9 mouse cellular contexts compared by ENCODE assay signal in genomic region chr7:79202336-79202735, GRCm38 (mm10). TPM values are rescaled to one million over a fixed set of nuclear protein-coding genes. Genes with fewer than 3 reads are reported as not detected.
DNase-seq lines count a peak whose midpoint lies in the region; ATAC-seq and TF ChIP-seq lines count a peak whose summit lies in the region.
"Had no signal": no experiment of that assay in that cellular context is flagged by ENCODE, and none has a peak within 500 bp of the region (broad histone marks: within the 10 kb centered on the region; RNA-seq: fewer than 3 reads in every experiment).

No protein-coding gene starts in this region.

- 70% methylated on average over 7 of the region's 7 CpGs for WGBS in hindbrain, postnatal 0 days
- WGBS in hindbrain, embryonic 11.5 days, result 60% methylated on average over 7 of the region's 7 CpGs
- 31% methylated on average over 7 of the region's 7 CpGs for WGBS in heart, embryonic 13.5 days
- 42% methylated on average over 7 of the region's 7 CpGs for WGBS in kidney, embryonic 16.5 days
- WGBS in small intestine, adult 2 months, result 66% methylated on average over 7 of the region's 7 CpGs
- 73% methylated on average over 7 of the region's 7 CpGs for WGBS in neural tube, embryonic 15.5 days
- 76% methylated on average over 7 of the region's 7 CpGs for WGBS in midbrain, embryonic 13.5 days

- H3K27me3 ChIP-seq in hindbrain, postnatal 0 days (ENCODE audit: insufficient read depth, low read length), result no peaks in the 10 kb centered on the region
- H3K27me3 ChIP-seq in hindbrain, embryonic 11.5 days (ENCODE audit: control insufficient read depth, insufficient read depth, low read length), result no peaks in the 10 kb centered on the region
- no peaks in the 10 kb centered on the region for H3K27me3 ChIP-seq in heart, embryonic 13.5 days (replicated peaks)
- no peaks in the 10 kb centered on the region for H3K27me3 ChIP-seq in kidney, embryonic 16.5 days (ENCODE audit: insufficient read depth, low read length)
- no peaks in the 10 kb centered on the region for H3K27me3 ChIP-seq in small intestine, adult 2 months (ENCODE audit: control insufficient read depth, insufficient read depth, low read length)
- H3K27me3 ChIP-seq in neural tube, embryonic 15.5 days (replicated peaks), result no peaks in the 10 kb centered on the region
- no peaks in the 10 kb centered on the region for H3K27me3 ChIP-seq in midbrain, embryonic 13.5 days

- no peak overlapping the region for H3K4me2 ChIP-seq in hindbrain, postnatal 0 days (ENCODE audit: low read depth, low read length)
- no peak overlapping the region for H3K4me2 ChIP-seq in hindbrain, embryonic 11.5 days (replicated peaks; ENCODE audit: low read depth, low read length)
- H3K4me2 ChIP-seq in heart, embryonic 13.5 days, result 0 out of 2 replicates have a peak overlapping the region, but pooled peaks have one; percentile 2
- H3K4me2 ChIP-seq in kidney, embryonic 16.5 days (replicated peaks; ENCODE audit: low read depth, low read length), result no peak overlapping the region
- H3K4me2 ChIP-seq in neural tube, embryonic 15.5 days, result no peak overlapping the region
- H3K4me2 ChIP-seq in midbrain, embryonic 13.5 days (replicated peaks), result no peak overlapping the region

- H3K36me3 ChIP-seq in hindbrain, postnatal 0 days (ENCODE audit: insufficient read depth, low read length), result no peaks in the 10 kb centered on the region
- no peaks in the 10 kb centered on the region for H3K36me3 ChIP-seq in hindbrain, embryonic 11.5 days (ENCODE audit: control insufficient read depth, insufficient read depth, low read length)
- H3K36me3 ChIP-seq in heart, embryonic 13.5 days, result no peaks in the 10 kb centered on the region
- no peaks in the 10 kb centered on the region for H3K36me3 ChIP-seq in kidney, embryonic 16.5 days (ENCODE audit: insufficient read depth, low read length)
- H3K36me3 ChIP-seq in small intestine, adult 2 months (ENCODE audit: control insufficient read depth, insufficient read depth, low read length), result no peaks in the 10 kb centered on the region
- H3K36me3 ChIP-seq in neural tube, embryonic 15.5 days, result no peaks in the 10 kb centered on the region
- H3K36me3 ChIP-seq in midbrain, embryonic 13.5 days, result no peaks in the 10 kb centered on the region

- no peak for DNase-seq in hindbrain, postnatal 0 days (ENCODE audit: low spot score)
- no peak for DNase-seq in hindbrain, embryonic 11.5 days (ENCODE audit: low spot score)
- DNase-seq: layer of hippocampus, postnatal 36 days had no signal

- TF ChIP-seq POLR2A in small intestine, adult 2 months (IDR thresholded peaks at IDR 0.05; ENCODE audit: low read depth, low read length), result no peak

- TF ChIP-seq CTCF in hindbrain, postnatal 0 days (IDR thresholded peaks at IDR 0.05; ENCODE audit: low read depth), result no peak
- TF ChIP-seq CTCF in small intestine, adult 2 months (IDR thresholded peaks at IDR 0.05; ENCODE audit: extremely low read depth, insufficient read length, insufficient replicate concordance, low read depth, low read length), result no peak

- ATAC-seq in hindbrain, postnatal 0 days, result no peak
- ATAC-seq in hindbrain, embryonic 11.5 days (ENCODE audit: low FRiP score), result no peak
- no peak; the same call in 1 of the 2 replicates for ATAC-seq in heart, embryonic 13.5 days (ENCODE audit: extremely low read depth, insufficient number of reproducible peaks, low FRiP score, low TSS enrichment)
- peak; percentile 79 for ATAC-seq in kidney, embryonic 16.5 days (ENCODE audit: low FRiP score, low TSS enrichment)
- ATAC-seq in erythroid progenitor cell, adult 5-6 weeks (replicated peaks; ENCODE audit: low FRiP score, poor library complexity, severe bottlenecking), result no peak
- no peak for ATAC-seq in neural tube, embryonic 15.5 days (ENCODE audit: low FRiP score)
- ATAC-seq in midbrain, embryonic 13.5 days, result no peak

- H3K9ac ChIP-seq in hindbrain, postnatal 0 days (replicated peaks; ENCODE audit: low read length), result no peak overlapping the region
- no peak overlapping the region for H3K9ac ChIP-seq in hindbrain, embryonic 11.5 days (ENCODE audit: low read depth, low read length)
- no peak overlapping the region for H3K9ac ChIP-seq in heart, embryonic 13.5 days
- H3K9ac ChIP-seq in kidney, embryonic 16.5 days (replicated peaks; ENCODE audit: low read length), result no peak overlapping the region
- H3K9ac ChIP-seq in neural tube, embryonic 15.5 days (replicated peaks), result no peak overlapping the region
- H3K9ac ChIP-seq in midbrain, embryonic 13.5 days (replicated peaks), result no peak overlapping the region

- 0 out of 2 replicates have a peak overlapping the region, but pooled peaks have one; percentile 11 for H3K27ac ChIP-seq in hindbrain, postnatal 0 days
- H3K27ac ChIP-seq in hindbrain, embryonic 11.5 days (ENCODE audit: low read depth, low read length), result no peak overlapping the region
- H3K27ac ChIP-seq in heart, embryonic 13.5 days (replicated peaks), result peak overlapping the region; percentile 72
- H3K27ac ChIP-seq in kidney, embryonic 16.5 days (ENCODE audit: low read length), result peak overlapping the region; percentile 74
- H3K27ac ChIP-seq in small intestine, adult 2 months (ENCODE audit: insufficient read depth, low read depth, low read length), result peak overlapping the region; percentile 68; the same call in 1 of the 2 replicates
- H3K27ac ChIP-seq in neural tube, embryonic 15.5 days (replicated peaks), result no peak overlapping the region
- no peak overlapping the region for H3K27ac ChIP-seq in midbrain, embryonic 13.5 days

- no peaks in the 10 kb centered on the region; the same call in 1 of the 2 replicates for H3K4me1 ChIP-seq in hindbrain, postnatal 0 days (ENCODE audit: insufficient read depth, low read length)
- no peaks in the 10 kb centered on the region for H3K4me1 ChIP-seq in hindbrain, embryonic 11.5 days (replicated peaks; ENCODE audit: control insufficient read depth, insufficient read depth, low read length)
- H3K4me1 ChIP-seq in heart, embryonic 13.5 days, result peaks cover 23% of the 10 kb centered on the region
- H3K4me1 ChIP-seq in kidney, embryonic 16.5 days (ENCODE audit: insufficient read depth, low read length), result no peaks in the 10 kb centered on the region
- H3K4me1 ChIP-seq in small intestine, adult 2 months (ENCODE audit: control insufficient read depth, insufficient read depth, insufficient read length, low read length), result 0 out of 2 replicates have a peak, but pooled peaks cover 3% of the 10 kb centered on the region
- H3K4me1 ChIP-seq in neural tube, embryonic 15.5 days, result 0 out of 2 replicates have a peak, but pooled peaks cover 2% of the 10 kb centered on the region
- H3K4me1 ChIP-seq in midbrain, embryonic 13.5 days (replicated peaks), result peaks cover 4% of the 10 kb centered on the region; the same call in 1 of the 2 replicates

- no peaks in the 10 kb centered on the region for H3K9me3 ChIP-seq in hindbrain, postnatal 0 days (ENCODE audit: low read length)
- no peaks in the 10 kb centered on the region for H3K9me3 ChIP-seq in hindbrain, embryonic 11.5 days (ENCODE audit: control insufficient read depth, low read length)
- no peaks in the 10 kb centered on the region for H3K9me3 ChIP-seq in heart, embryonic 13.5 days
- H3K9me3 ChIP-seq in kidney, embryonic 16.5 days (ENCODE audit: low read length), result no peaks in the 10 kb centered on the region
- H3K9me3 ChIP-seq in neural tube, embryonic 15.5 days (replicated peaks), result no peaks in the 10 kb centered on the region
- H3K9me3 ChIP-seq in midbrain, embryonic 13.5 days, result no peaks in the 10 kb centered on the region

- no peak overlapping the region for H3K4me3 ChIP-seq in hindbrain, postnatal 0 days (ENCODE audit: low read length)
- no peak overlapping the region for H3K4me3 ChIP-seq in hindbrain, embryonic 11.5 days (ENCODE audit: low read depth, low read length)
- no peak overlapping the region for H3K4me3 ChIP-seq in heart, embryonic 13.5 days
- no peak overlapping the region for H3K4me3 ChIP-seq in kidney, embryonic 16.5 days (ENCODE audit: low read length)
- H3K4me3 ChIP-seq in small intestine, adult 2 months (ENCODE audit: low read depth, low read length), result no peak overlapping the region
- no peak overlapping the region for H3K4me3 ChIP-seq in neural tube, embryonic 15.5 days (replicated peaks)
- H3K4me3 ChIP-seq in midbrain, embryonic 13.5 days (replicated peaks), result no peak overlapping the region

RNA-seq across cellular contexts. Expression of gene Mfge8, which starts 53.5 kb away (rescaled TPM):
- 306 and 331 TPM in 2 replicates for total RNA-seq in hindbrain, postnatal 0 days (2014; rRNA removed)
- polyA plus RNA-seq in hindbrain, postnatal 0 days (2015; fragmentation: Nextera tagmentation; extraction: Ambion mirVana), result 306 and 345 TPM in 2 replicates
- polyA plus RNA-seq in hindbrain, embryonic 11.5 days (2014; fragmentation: Nextera tagmentation; extraction: Ambion mirVana), result 73.4 and 75.1 TPM in 2 replicates
- polyA plus RNA-seq in heart, embryonic 13.5 days (2015; fragmentation: Nextera tagmentation; extraction: Ambion mirVana), result 252 and 284 TPM in 2 replicates
- 298 and 328 TPM in 2 replicates for polyA plus RNA-seq in kidney, embryonic 16.5 days (2015; fragmentation: Nextera tagmentation; extraction: Ambion mirVana)
- 115 and 166 TPM in 2 replicates for polyA plus RNA-seq in small intestine, adult 2 months (2012; rRNA removed)
- 1.1 and 2.5 TPM in 2 replicates for total RNA-seq in erythroid progenitor cell, adult 5-6 weeks (2015; ENCODE audit: low replicate concordance)
- total RNA-seq in erythroid progenitor cell, adult 5-6 weeks (2017; ENCODE audit: low replicate concordance), result 5.8 TPM in 1 of 2 replicates, not detected in the other
- polyA plus RNA-seq in neural tube, embryonic 15.5 days (2015; fragmentation: Nextera tagmentation; extraction: Ambion mirVana), result 132 and 151 TPM in 2 replicates
- 46.4 and 50.7 TPM in 2 replicates for polyA plus RNA-seq in midbrain, embryonic 13.5 days (2015; fragmentation: Nextera tagmentation; extraction: Ambion mirVana)

Comparison
In these comparisons a context has a peak if more than half of its experiments do, and no peak if none do; other contexts are left out.
1. H3K27ac ChIP-seq: peak in hindbrain, postnatal 0 days (single experiment), heart, embryonic 13.5 days (single experiment), kidney, embryonic 16.5 days (single experiment) and small intestine, adult 2 months (single experiment); none in hindbrain, embryonic 11.5 days (single experiment), neural tube, embryonic 15.5 days (single experiment) and midbrain, embryonic 13.5 days (single experiment).